Mouse (Mus musculus) ovary, postnatal 14 days (tissue): Measurements from ENCODE around the gene Col28a1.

Source experiments
- DNase-seq: peaks from one replicate; pipeline ENCODE4 v3.0.0; 2022; ENCODE audit warnings: low spot score

Col28a1 gene

GRCm38 (mm10) chr6:8192517-8192916 is at the start of gene Col28a1:
TSS of gene Col28a1 (minus strand) at chr6:8192617.
- DNase-seq = no peak

GRCm38 (mm10) chr6:8228596-8228995 is 36.2 kb upstream of the Col28a1 start:
- DNase-seq = no peak

GRCm38 (mm10) chr6:8227035-8227434 is 34.6 kb upstream of the Col28a1 start:
- no peak for DNase-seq

- no peak for DNase-seq
Observed at GRCm38 (mm10) chr6:8210661-8211060, 18.2 kb upstream of the Col28a1 start.

GRCm38 (mm10) chr6:8209866-8210186 is 17.4 kb upstream of the Col28a1 start:
- no peak for DNase-seq

GRCm38 (mm10) chr6:8209047-8209865 is 16.8 kb upstream of the Col28a1 start, which contains the start of gene Mios:
TSS of gene Mios (plus strand) at chr6:8209222.
- peak; percentile 70 for DNase-seq

GRCm38 (mm10) chr6:8189917-8190316 is 2.5 kb downstream of the Col28a1 start:
- no peak for DNase-seq

- no peak for DNase-seq
Observed at GRCm38 (mm10) chr6:8188599-8189233, 3.7 kb downstream of the Col28a1 start.

- DNase-seq = no peak
Observed at GRCm38 (mm10) chr6:8178397-8178941, 13.9 kb downstream of the Col28a1 start.

GRCm38 (mm10) chr6:8176116-8176515 is 16.3 kb downstream of the Col28a1 start:
- no peak for DNase-seq

GRCm38 (mm10) chr6:8175346-8175745 is 17.1 kb downstream of the Col28a1 start:
- DNase-seq = no peak

- no peak for DNase-seq
Observed at GRCm38 (mm10) chr6:8174062-8174461, 18.4 kb downstream of the Col28a1 start.

GRCm38 (mm10) chr6:8172101-8172500 is 20.3 kb downstream of the Col28a1 start:
- DNase-seq = no peak

GRCm38 (mm10) chr6:8164741-8165140 is 27.7 kb downstream of the Col28a1 start:
- DNase-seq = no peak

GRCm38 (mm10) chr6:8160001-8160400 is 32.4 kb downstream of the Col28a1 start:
- DNase-seq = no peak

GRCm38 (mm10) chr6:8157121-8157520 is 35.3 kb downstream of the Col28a1 start:
- no peak for DNase-seq

GRCm38 (mm10) chr6:8152551-8153361 is 39.7 kb downstream of the Col28a1 start:
- no peak for DNase-seq

GRCm38 (mm10) chr6:8148916-8149315 is 43.5 kb downstream of the Col28a1 start:
- no peak for DNase-seq

- DNase-seq = peak; percentile 6
Observed at GRCm38 (mm10) chr6:8141881-8142280, 50.5 kb downstream of the Col28a1 start.

GRCm38 (mm10) chr6:8130149-8130548 is 62.3 kb downstream of the Col28a1 start:
- no peak for DNase-seq

GRCm38 (mm10) chr6:8128164-8128563 is 64.3 kb downstream of the Col28a1 start:
- DNase-seq = no peak

GRCm38 (mm10) chr6:8126545-8126944 is 65.9 kb downstream of the Col28a1 start:
- no peak for DNase-seq
